Mouse (Mus musculus): ENCODE results near the gene Coro1b. TPM values are rescaled to one million over a fixed set of nuclear protein-coding genes. Genes with fewer than 3 reads are reported as not detected.

Coro1b gene
- 134 and 152 TPM in 2 replicates for total RNA-seq (2017)

DNA sequence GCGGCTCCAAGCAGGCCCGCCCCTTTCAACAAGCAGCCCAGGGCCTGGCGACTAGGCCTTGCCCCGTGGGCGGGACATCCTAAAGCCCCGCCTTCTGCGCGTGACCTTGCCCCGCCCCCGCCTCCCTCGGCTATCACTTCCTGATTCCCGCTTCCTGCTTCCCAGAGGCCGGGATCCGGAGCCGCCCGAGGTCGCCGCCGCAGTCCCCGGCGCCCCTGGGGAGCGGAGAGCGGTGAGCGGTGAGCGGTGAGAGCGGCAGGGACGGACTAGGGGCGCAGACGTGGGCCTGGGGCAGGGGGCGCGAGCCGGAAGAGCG, at the start of gene Coro1b:
TSS of gene Coro1b (plus strand) at position 129 of the 316 bp plus-strand sequence.
- ATAC-seq (ENCODE audit: extremely low read depth, insufficient number of reproducible peaks, low FRiP score, poor library complexity, severe bottlenecking) = peak; percentile 84

DNA sequence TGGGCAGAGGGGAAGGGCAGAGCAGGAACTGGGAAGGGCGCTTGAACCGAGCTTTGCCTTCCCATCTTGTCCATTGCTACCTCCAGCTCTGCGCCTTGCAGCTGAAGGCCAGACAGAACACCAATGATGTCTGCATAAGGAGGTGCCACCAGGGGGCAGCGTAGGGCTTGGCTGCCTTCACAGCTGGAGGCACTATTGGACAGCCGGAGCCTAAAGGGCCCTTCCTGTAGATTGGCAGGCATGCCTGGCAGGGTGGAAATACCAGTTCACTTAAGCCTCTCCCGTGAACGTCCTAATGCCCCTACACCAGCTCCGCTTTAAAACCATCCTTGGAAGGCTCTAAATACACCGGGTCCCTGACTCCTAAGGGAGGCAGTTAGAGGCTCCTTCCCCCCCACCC, 49.4 kb upstream of the Coro1b start:
- peak; percentile 44 for ATAC-seq (ENCODE audit: extremely low read depth, insufficient number of reproducible peaks, low FRiP score, poor library complexity, severe bottlenecking)

DNA sequence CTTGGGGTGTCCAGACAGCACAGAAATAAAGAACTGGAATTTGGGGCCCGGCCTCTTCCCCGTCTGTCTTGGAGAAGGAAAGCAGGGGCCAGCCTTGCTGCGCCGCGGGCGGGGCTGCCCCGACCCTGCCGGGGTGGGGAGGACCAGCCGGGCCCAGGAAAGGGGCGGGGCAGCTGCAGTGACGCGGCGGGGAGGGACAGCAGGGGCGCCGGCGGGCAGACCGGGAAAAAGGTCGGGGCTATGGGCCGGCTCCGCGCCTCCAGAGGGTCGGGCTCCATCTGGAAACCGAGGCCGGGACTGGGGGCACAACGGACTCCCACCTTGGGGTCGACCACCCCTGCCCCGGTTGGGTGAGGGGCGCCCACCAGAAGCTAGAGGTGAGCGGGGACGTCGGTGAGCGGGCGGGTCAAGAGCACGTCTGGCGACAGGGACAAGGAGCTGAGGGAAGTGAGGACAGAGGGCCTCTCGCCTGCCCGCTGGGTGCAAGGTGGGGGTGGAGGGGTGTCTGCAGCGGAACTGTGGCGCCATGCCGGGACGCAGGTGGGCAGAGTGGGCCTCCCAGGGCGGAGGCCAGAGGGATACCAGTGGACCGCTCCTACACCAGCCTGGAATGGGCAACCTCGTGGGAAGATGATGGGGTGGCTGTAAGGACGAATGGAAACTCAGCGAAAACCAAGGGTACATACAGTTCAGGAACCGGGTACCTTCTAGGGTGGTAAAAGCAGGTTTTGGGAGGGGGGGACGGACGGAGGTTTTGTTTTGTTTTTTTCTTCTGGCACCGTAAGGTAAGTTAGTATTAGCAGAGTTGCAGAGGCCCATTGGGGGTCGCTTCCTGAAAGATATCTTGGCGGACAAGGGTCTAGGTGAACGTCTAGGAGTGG, 48.3 kb upstream of the Coro1b start, which contains the start of gene Pitpnm1:
TSS of gene Pitpnm1 (plus strand) at position 162 of the 881 bp plus-strand sequence.
- no peak for ATAC-seq (ENCODE audit: extremely low read depth, insufficient number of reproducible peaks, low FRiP score, poor library complexity, severe bottlenecking)

DNA sequence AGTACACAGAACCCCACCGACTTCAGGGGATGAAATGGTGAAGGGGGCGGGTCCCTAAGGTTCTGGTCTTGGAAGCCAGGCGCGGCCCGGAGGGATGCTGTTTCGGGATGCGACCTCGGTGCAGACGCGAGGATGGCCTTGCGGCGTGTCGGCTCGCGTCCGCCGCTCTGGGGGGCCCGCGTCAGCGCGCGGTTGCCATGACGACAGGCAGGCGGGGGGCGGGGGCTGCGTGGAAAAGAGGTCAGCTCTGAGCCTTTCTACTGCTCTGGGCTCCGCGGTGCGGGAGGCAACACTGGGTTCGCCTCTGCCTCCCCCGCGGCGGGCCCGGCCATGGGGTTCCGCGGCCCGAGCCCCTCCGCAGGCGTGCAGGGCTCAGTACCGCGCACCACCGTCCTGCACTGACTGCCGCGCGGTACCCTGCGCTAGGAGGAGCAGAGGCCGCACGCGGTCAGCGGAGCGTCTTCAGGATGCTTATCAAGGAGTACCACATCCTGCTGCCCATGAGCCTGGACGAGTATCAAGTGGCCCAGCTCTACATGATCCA, 47.6 kb upstream of the Coro1b start:
- no peak for ATAC-seq (ENCODE audit: extremely low read depth, insufficient number of reproducible peaks, low FRiP score, poor library complexity, severe bottlenecking)

DNA sequence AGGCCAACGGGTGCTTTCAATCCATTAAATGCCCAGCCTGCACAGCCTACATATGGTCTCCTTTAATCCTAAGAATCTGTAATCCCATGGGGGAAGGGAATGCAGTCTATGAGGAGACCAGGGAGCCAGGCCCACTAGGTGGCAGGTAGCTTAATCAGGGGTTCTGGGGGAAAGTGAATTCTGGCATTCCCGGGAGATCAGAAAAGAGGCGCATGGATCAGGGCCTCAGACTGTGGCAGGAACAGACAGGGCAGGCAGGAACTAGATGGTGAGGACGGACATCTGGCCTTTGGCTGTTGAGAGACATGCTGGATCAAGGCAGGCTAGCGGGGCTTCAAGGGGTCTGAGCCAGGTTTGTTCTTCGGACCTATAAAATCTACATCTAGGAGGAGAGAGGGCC, 47.0 kb upstream of the Coro1b start:
- ATAC-seq (ENCODE audit: extremely low read depth, insufficient number of reproducible peaks, low FRiP score, poor library complexity, severe bottlenecking) = no peak

DNA sequence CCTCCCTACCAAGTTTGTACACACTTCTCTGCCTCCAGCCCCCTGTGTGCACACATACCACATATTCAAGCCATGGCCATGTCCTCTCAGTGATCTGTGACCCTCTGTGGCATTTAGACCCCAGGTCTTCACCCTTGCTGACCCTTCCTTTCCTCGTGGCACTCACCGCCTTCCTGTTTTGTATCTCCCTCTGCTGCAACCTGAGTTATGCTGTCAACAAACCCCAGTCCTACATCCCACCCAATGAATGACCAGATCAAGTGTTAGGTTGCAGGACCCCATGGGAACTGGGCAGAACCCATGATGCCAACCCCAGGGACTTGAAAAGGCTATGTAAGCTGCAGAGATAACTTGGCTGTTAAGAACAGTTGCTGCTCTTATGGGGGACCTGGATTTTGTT, 46.4 kb upstream of the Coro1b start:
- no peak for ATAC-seq (ENCODE audit: extremely low read depth, insufficient number of reproducible peaks, low FRiP score, poor library complexity, severe bottlenecking)

DNA sequence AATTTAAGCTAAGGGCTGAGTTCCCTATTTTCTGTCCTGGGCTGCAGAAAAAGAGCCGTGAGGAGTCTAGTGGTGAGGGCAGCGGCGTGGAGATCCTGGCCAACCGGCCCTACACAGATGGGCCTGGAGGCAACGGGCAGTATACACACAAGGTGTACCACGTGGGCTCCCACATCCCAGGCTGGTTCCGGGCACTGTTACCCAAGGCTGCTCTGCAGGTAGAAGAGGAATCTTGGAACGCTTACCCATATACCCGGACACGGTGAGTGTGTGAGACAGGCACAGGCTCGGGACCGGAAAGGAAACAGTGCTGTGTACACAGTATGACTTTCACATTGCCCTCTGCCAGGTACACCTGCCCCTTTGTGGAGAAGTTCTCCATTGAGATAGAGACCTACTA, 45.8 kb upstream of the Coro1b start:
- no peak for ATAC-seq (ENCODE audit: extremely low read depth, insufficient number of reproducible peaks, low FRiP score, poor library complexity, severe bottlenecking)

DNA sequence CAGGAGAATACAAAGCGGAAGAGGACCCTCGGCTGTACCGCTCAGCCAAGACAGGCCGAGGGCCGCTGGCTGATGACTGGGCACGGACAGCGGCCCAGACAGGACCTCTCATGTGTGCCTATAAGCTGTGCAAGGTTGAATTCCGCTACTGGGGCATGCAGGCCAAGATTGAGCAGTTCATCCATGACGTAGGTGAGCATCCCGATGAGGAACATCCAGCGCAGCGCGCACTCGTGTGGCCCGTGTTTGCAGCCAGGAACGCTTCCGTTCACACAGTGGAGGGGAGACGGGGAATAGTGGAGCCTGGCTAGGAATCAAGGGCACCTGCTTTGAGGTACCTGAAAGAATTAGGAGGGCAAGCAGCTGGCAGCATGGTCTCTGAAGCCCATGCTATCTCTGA, 45.1 kb upstream of the Coro1b start:
- no peak for ATAC-seq (ENCODE audit: extremely low read depth, insufficient number of reproducible peaks, low FRiP score, poor library complexity, severe bottlenecking)

DNA sequence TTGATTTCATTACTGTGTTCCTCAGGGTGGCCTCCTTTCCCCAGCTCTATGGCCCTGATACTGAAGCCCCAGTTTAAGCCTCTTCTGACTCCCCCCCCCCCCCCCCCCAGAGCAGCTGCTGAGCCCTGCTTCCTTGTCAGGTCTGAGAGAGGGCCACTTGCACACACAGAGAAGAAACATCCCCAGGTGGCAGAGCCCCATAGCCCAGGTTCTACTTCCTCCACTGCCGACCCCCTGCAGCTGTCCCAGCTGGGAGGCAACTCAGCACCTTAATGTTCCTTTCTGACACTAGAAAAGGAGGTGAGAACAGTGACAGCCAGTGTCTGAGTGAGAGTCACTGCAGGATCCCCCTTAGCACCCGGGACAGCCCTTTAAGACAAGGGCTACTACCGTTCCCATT, 44.6 kb upstream of the Coro1b start:
- ATAC-seq (ENCODE audit: extremely low read depth, insufficient number of reproducible peaks, low FRiP score, poor library complexity, severe bottlenecking) = no peak

DNA sequence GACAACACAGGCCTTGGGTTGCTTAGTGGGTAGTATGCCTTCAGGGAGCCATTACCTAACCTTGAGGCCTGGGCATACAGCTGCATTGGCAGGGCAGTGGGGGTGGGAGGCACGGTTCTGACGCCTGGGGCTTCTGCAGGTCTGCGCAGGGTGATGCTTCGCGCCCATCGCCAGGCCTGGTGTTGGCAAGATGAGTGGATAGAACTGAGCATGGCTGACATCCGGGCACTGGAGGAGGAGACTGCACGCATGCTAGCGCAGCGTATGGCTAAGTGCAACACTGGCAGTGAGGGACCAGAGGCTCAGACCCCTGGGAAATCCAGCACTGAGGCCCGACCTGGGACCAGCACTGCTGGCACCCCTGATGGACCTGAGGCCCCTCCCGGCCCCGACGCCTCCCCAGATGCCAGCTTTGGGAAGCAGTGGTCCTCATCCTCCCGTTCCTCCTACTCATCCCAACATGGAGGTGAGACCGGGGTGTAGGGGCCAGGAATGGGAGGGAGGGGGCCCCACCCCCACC, 43.7 kb upstream of the Coro1b start:
- no peak for ATAC-seq (ENCODE audit: extremely low read depth, insufficient number of reproducible peaks, low FRiP score, poor library complexity, severe bottlenecking)

DNA sequence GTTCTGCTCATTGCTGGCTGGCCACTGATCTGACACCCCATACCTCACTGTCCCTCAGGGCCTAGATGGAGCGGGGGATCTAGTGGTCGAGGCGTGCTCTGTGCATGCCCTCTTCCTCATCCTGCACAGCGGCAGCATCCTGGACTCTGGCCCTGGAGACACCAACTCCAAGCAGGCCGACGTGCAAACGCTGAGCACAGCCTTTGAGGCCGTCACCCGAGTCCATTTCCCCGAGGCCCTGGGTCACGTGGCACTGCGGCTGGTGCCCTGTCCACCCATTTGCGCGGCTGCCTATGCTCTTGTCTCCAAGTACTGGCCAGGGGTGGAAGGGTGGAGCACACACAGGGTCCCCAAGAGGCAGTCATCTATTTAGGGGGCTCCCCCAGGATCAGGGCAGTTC, 41.8 kb upstream of the Coro1b start:
- no peak for ATAC-seq (ENCODE audit: extremely low read depth, insufficient number of reproducible peaks, low FRiP score, poor library complexity, severe bottlenecking)

DNA sequence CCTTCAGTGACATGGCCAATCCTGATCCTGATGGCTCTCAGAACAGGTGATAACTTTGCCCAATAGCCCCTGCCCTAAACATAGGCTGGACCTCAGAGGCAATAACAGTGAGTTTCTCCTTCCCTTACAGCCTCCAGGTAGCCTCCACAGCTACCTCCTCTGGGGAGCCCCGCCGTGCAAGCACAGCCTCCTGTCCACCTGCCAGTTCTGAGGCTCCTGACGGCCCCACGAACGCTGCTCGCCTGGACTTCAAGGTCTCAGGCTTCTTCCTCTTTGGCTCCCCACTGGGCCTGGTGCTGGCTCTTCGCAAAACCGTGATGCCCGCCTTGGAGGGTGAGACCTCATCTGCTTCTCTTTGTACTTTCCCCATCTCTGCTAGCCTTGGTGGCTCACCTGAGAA, 39.9 kb upstream of the Coro1b start:
- ATAC-seq (ENCODE audit: extremely low read depth, insufficient number of reproducible peaks, low FRiP score, poor library complexity, severe bottlenecking) = no peak

DNA sequence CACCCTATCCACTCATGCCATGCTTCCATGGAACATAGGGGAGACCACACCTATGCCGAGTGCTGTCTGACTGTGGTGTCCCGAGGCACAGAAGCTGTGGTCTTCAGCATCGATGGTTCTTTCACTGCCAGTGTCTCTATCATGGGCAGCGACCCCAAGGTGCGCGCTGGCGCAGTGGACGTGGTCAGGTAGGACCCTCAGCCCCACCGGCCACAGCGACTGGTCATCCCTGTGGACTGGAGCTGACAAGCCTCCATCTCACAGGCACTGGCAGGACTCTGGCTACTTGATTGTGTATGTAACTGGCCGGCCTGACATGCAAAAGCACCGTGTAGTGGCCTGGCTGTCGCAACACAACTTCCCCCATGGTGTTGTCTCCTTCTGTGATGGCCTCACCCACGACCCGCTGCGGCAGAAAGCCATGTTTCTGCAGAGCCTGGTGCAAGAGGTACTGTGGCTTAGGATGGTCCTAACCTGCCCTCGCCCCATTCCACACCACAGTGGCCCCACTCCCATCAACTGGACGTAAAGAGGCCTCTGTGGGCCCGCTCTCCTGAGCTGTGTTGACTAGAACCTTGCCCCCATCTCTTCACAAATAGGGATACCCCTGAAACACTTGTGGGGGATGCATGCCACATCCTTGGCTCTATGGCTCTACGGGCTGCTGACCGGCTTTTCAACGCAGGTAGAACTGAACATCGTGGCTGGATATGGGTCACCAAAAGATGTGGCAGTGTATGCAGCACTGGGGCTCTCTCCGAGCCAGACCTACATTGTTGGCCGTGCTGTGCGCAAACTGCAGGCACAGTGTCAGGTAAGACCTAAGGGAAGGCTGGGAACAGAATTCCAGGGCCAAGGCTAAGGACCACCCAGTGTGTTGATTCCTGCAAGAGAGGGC, 36.1 kb upstream of the Coro1b start:
- ATAC-seq (ENCODE audit: extremely low read depth, insufficient number of reproducible peaks, low FRiP score, poor library complexity, severe bottlenecking) = no peak

DNA sequence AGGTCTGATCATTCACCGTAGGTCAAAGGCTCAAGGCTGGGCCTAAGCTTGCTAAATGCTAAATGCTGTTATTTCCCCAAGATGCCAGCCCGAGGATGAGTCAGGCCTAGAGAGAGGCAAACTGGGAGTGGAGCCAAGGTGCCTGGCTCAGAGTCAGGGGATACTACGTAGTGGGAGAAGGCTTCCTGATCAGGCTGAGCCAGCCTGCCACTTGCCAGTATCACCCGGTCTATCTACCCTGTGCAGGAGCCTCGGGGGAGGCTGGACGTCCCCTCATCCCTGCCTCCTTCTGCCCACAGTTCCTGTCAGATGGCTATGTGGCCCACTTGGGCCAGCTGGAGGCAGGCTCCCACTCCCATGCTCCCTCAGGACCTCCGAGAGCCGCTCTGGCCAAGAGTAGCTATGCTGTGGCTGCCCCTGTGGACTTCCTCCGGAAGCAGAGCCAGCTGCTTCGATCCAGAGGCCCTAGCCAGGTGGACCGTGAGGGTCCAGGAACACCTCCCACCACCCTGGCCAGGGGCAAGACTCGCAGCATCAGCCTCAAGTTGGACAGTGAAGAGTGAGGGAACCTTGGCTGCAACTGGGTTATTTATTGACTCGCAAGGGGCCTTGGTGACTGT, 35.1 kb upstream of the Coro1b start:
- no peak for ATAC-seq (ENCODE audit: extremely low read depth, insufficient number of reproducible peaks, low FRiP score, poor library complexity, severe bottlenecking)

DNA sequence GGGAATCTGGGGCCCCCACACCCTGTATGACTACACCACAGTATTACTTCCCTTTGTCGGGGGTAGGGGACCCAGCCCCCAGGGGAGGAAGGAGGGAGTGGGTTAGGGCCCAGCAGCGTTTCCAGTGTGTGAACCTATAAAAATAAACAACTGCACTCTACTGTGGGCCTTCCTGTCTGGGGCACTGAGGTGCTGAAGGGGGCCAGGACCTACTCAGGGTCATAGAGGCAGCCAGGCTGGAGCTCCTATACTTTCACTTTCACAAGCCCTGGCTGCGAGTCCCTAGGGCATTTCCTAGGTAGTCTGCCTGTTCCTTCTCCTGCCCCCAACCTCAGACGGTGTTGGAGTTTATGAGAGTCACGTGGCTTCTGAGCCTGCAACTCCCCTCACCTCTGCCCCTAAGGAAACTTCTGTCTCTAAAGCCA, 34.6 kb upstream of the Coro1b start:
- ATAC-seq (ENCODE audit: extremely low read depth, insufficient number of reproducible peaks, low FRiP score, poor library complexity, severe bottlenecking) = peak; percentile 59

DNA sequence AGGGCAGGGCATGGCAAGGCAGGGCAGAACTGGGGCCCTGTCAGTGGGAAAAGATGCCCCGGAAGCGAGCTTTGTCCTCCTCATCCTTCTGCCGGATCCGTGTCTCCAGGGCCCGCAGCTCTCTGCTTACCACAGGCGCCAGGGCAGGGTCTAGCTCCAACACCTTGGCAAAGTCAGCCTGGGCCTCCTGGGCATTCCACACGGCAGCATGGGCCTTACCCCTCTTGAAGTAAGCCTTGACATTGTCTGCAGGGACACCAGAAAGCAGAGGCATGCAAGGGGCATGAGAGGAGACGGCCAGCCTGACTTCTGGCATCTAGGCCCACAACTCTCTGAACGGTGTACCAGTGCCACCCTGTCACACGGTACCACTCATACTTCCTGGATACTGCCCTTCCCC, 33.9 kb upstream of the Coro1b start:
- no peak for ATAC-seq (ENCODE audit: extremely low read depth, insufficient number of reproducible peaks, low FRiP score, poor library complexity, severe bottlenecking)

DNA sequence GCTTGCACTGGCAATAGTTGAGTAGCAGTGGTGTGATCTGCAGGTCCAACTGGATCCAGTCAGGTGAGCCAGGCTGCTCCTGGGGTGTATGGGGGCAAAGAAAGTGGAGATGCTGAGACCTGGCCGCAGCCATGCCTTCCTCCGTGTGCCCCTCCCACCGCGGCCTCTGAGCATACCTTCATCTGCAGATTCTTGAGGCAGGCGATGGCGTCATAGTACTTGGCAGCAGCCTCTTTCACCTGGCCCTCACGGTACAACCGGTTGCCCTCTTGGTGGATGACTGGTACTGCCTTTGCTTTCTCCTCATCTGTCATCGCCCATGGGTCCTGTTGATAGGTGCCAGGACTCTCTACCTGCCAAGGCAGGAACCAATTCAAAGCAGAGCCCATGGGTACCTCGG, 33.3 kb upstream of the Coro1b start:
- no peak for ATAC-seq (ENCODE audit: extremely low read depth, insufficient number of reproducible peaks, low FRiP score, poor library complexity, severe bottlenecking)

DNA sequence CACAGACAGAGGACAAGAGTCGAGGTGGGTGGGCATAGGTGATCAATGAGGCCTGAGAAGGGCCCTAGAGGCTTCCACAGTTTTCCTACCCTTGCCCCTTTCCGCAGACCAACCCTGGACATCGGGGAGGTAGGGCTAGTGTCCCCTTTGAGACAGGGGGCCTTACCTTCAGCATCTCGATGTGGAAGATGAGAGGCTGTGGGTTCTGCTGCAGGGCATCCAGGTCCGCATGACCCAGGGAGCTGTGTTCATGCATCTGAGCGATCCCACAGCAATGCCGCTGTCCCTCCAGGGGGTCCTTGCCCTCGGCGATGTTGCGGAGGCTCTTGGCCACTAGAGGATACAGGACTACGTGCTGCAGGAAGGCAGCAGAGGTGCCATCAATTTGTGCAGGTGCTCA, 32.6 kb upstream of the Coro1b start:
- no peak for ATAC-seq (ENCODE audit: extremely low read depth, insufficient number of reproducible peaks, low FRiP score, poor library complexity, severe bottlenecking)

DNA sequence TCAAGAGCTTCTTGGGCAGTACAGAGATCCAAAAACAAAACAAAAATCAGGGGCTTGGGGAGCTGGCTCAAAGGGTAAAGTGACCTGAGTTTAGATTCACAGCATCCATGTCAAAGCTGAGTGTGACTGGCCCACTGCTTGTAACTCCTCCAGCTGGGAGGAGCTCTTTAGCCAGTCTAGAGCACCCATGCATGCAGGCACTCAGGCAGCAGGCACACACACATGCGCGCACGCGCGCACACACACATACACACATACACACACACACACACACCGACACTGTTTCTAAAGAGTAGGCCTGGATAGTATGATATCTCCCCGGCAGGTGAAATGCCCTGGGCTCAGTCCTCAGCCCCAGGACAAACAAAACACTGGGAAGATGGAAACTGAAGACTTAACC, 31.4 kb upstream of the Coro1b start:
- no peak for ATAC-seq (ENCODE audit: extremely low read depth, insufficient number of reproducible peaks, low FRiP score, poor library complexity, severe bottlenecking)

Measured in neutrophil, adult 5-6 weeks (primary cell).